Mouse (Mus musculus): Measurements from ENCODE around the gene Jund. TPM values are rescaled to one million over a fixed set of nuclear protein-coding genes. Genes with fewer than 3 reads are reported as not detected.

Jund gene
- 100 to 1,000 TPM; 758 to 827 TPM for total RNA-seq (2023)

GRCm38 (mm10) chr8:70698310-70699109 lies at the start of gene Jund:
TSS of gene Jund (plus strand) at chr8:70698949.

GRCm38 (mm10) chr8:70660273-70660725 lies 38.5 kb upstream of the Jund start, which contains the start of gene Pgpep1:
TSS of gene Pgpep1 (minus strand) at chr8:70660388.

GRCm38 (mm10) chr8:70673079-70673856 lies 25.5 kb upstream of the Jund start, which contains the start of gene Lsm4:
TSS of gene Lsm4 (plus strand) at chr8:70673248.

GRCm38 (mm10) chr8:70703287-70703686 lies 4.5 kb downstream of the Jund start, which contains the start of gene Iqcn:
TSS of gene Iqcn (plus strand) at chr8:70703457.

GRCm38 (mm10) chr8:70718297-70718696 lies 19.5 kb downstream of the Jund start, which contains the start of gene Gm3336:
TSS of gene Gm3336 (plus strand) at chr8:70718543.

GRCm38 (mm10) chr8:70723486-70724210 lies 24.9 kb downstream of the Jund start, which contains the start of gene Pde4c:
TSS of gene Pde4c (plus strand) at chr8:70723720.

Other genes with a start within 250 kb of the Jund start
- gene Klhl26, start 222.0 kb upstream of the Jund start, total RNA-seq (2023) = 10 to 100 TPM in 1 of 2 experiments, 1 to 10 TPM in 1; 9.8 to 10.7 TPM
- not detected for gene Tmem59l, start 211.6 kb upstream of the Jund start, total RNA-seq (2023)
- not detected for gene Crlf1, start 205.8 kb upstream of the Jund start, total RNA-seq (2023)
- gene Rex1bd, start 192.2 kb upstream of the Jund start, total RNA-seq (2023) = 10 to 100 TPM; 64.4 to 64.7 TPM
- gene Uba52, start 188.1 kb upstream of the Jund start, total RNA-seq (2023) = 1,000 to 10,000 TPM; 3,558 to 3,776 TPM
- gene Fkbp8, start 171.2 kb upstream of the Jund start, total RNA-seq (2023) = 100 to 1,000 TPM; 257 to 281 TPM
- gene Kxd1, start 171.0 kb upstream of the Jund start, total RNA-seq (2023) = 10 to 100 TPM; 57.3 to 61.1 TPM
- 10 to 100 TPM; 27.8 to 29.0 TPM for gene Ell, start 159.5 kb upstream of the Jund start, total RNA-seq (2023)
- 10 to 100 TPM; 76.4 to 85.3 TPM for gene Isyna1, start 104.6 kb upstream of the Jund start, total RNA-seq (2023)
- 100 to 1,000 TPM in 1 of 2 experiments, 10 to 100 TPM in 1; 93.5 to 116 TPM for gene Ssbp4, start 90.1 kb upstream of the Jund start, total RNA-seq (2023)
- 1 to 10 TPM in 1 of 2 experiments, under 1 TPM in 1; 0.98 to 1.3 TPM for gene Lrrc25, start 82.8 kb upstream of the Jund start, total RNA-seq (2023)
- gene Gdf15, start 66.5 kb upstream of the Jund start, total RNA-seq (2023) = not detected
- 1 to 10 TPM; 2.6 to 3.7 TPM for gene Pgpep1, start 38.6 kb upstream of the Jund start, total RNA-seq (2023)
- gene Lsm4, start 25.7 kb upstream of the Jund start, total RNA-seq (2023) = 100 to 1,000 TPM; 133 to 142 TPM
- gene Iqcn, start 4.5 kb downstream of the Jund start, total RNA-seq (2023) = 1 to 10 TPM; 3.7 to 7.6 TPM
- not detected for gene Gm3336, start 19.6 kb downstream of the Jund start, total RNA-seq (2023)
- under 1 TPM; 0.32 to 0.47 TPM for gene Pde4c, start 24.8 kb downstream of the Jund start, total RNA-seq (2023)
- 1 to 10 TPM; 6.0 to 6.4 TPM for gene Rab3a, start 55.7 kb downstream of the Jund start, total RNA-seq (2023)
- gene Mpv17l2, start 62.0 kb downstream of the Jund start, total RNA-seq (2023) = 10 to 100 TPM; 20.7 to 25.0 TPM
- 10 to 100 TPM; 14.2 to 17.2 TPM for gene Pik3r2, start 77.8 kb downstream of the Jund start, total RNA-seq (2023)
- gene Mast3, start 106.1 kb downstream of the Jund start, total RNA-seq (2023) = 100 to 1,000 TPM; 188 to 190 TPM
- 10 to 100 TPM in 1 of 2 experiments, 1 to 10 TPM in 1; 8.1 to 19.1 TPM for gene Il12rb1, start 109.5 kb downstream of the Jund start, total RNA-seq (2023)
- 10 to 100 TPM; 36.5 to 42.1 TPM for gene Arrdc2, start 140.8 kb downstream of the Jund start, total RNA-seq (2023)
- gene Kcnn1, start 164.3 kb downstream of the Jund start, total RNA-seq (2023) = not detected
- gene Ccdc124, start 175.0 kb downstream of the Jund start, total RNA-seq (2023) = 10 to 100 TPM; 36.5 to 43.1 TPM
- gene Slc5a5, start 193.8 kb downstream of the Jund start, total RNA-seq (2023) = not detected
- gene Rpl18a, start 198.5 kb downstream of the Jund start, total RNA-seq (2023) = 1,000 to 10,000 TPM; 4,919 to 4,946 TPM
- 10 to 100 TPM; 61.1 to 74.6 TPM for gene Map1s, start 207.0 kb downstream of the Jund start, total RNA-seq (2023)